Mouse (Mus musculus) CH12.LX (cell line): ENCODE measurements around the gene Chchd3.

Source experiments
- CTCF ChIP-seq, 2 experiments: IDR thresholded peaks in 1 of 2; conservative IDR thresholded peaks in 1 of 2; 2 replicates each; pipeline ENCODE4 v1.5.1; 2011 to 2012; ENCODE audit warnings: low read depth in 2 of 2, low read length in 2 of 2, improper control_type of control experiment in 1 of 2, inconsistent platforms in 1 of 2, mild to moderate bottlenecking in 1 of 2, moderate library complexity in 1 of 2
- ELF1 ChIP-seq: IDR thresholded peaks from 2 replicates; pipeline ENCODE4 v1.6.1; 2014; ENCODE audit warnings: low read depth, mild to moderate bottlenecking, inconsistent platforms, low read length, improper control_type of control experiment
- ETS1 ChIP-seq: conservative IDR thresholded peaks from 2 replicates; pipeline ENCODE4 v1.6.1; 2012; ENCODE audit warnings: low read depth, mild to moderate bottlenecking, inconsistent platforms, low read length, improper control_type of control experiment, moderate library complexity
- HCFC1 ChIP-seq: IDR thresholded peaks from 2 replicates; pipeline ENCODE4 v1.6.1; 2012; ENCODE audit warnings: low read depth, mild to moderate bottlenecking, inconsistent platforms, low read length, improper control_type of control experiment
- MYC ChIP-seq: IDR thresholded peaks from 2 replicates; pipeline ENCODE4 v1.6.1; 2011; ENCODE audit warnings: low read depth, mild to moderate bottlenecking, improper control_type of control experiment, low read length
- RAD21 ChIP-seq: IDR thresholded peaks from 2 replicates; pipeline ENCODE4 v1.6.1; 2011; ENCODE audit warnings: low read depth, mild to moderate bottlenecking, low read length, improper control_type of control experiment, moderate library complexity
- ZC3H11A ChIP-seq: IDR thresholded peaks from 2 replicates; pipeline ENCODE4 v1.6.1; 2012; ENCODE audit warnings: low read depth, mild to moderate bottlenecking, inconsistent platforms, low read length, improper control_type of control experiment

GRCm38 (mm10) chr6:32747333-32747732 lies 312.7 kb downstream of the Chchd3 start:
- TF ChIP-seq ELF1 (no peak), CTCF (conservative IDR thresholded peaks at IDR 0.05 in 1 of 2, IDR thresholded peaks at IDR 0.05 in 1 of 2; ENCODE audit: low read depth in 2 of 2, low read length in 2 of 2) (no peak), HCFC1 (no peak), MYC (no peak), ZC3H11A (no peak), ETS1 (no peak), RAD21 (no peak)
